Mouse (Mus musculus): Measurements from ENCODE around the gene Wdr59.

DNA sequence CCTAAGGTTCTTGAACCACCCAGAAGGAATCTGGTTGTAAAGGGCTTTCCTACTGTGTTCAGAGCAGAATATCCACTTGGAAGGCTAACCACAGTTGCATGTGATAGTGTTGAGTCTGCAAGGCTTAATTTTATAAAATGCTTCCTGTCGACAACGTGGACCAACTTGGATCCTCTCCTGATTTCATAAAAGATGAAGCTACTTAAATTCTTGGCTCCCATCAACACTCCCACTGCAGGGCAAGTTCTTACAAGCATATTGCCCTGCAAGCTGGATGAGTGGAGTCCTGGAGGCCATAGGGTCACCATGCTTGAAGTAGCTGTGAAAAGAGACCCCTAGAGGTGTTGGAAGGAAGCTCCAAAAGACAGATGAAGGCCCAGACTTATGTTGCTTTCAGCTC is 99.3 kb downstream of the Wdr59 start:
- no peak for TF ChIP-seq CTCF (IDR thresholded peaks at IDR 0.05; ENCODE audit: low read depth)
- no peak for TF ChIP-seq EP300 (IDR thresholded peaks at IDR 0.05; ENCODE audit: low read depth)

Data from liver, embryonic 14.5 days (tissue).